Mouse (Mus musculus) spleen, adult 2 months (tissue): ENCODE results near the gene Spen.

Experiments
- CTCF ChIP-seq: fragments of 200-500 bp; IDR thresholded peaks from 2 replicates; pipeline ENCODE4 v1.5.1; 2011; ENCODE audit warnings: mild to moderate bottlenecking, inconsistent platforms; ENCODE audit not compliant: insufficient read depth, insufficient read length, insufficient replicate concordance; ENCODE audit errors: extremely low read depth
- POLR2A ChIP-seq: fragments of 200-500 bp; IDR thresholded peaks from 2 replicates; pipeline ENCODE4 v1.6.1; 2011; ENCODE audit warnings: low read depth, low read length, inconsistent platforms

DNA sequence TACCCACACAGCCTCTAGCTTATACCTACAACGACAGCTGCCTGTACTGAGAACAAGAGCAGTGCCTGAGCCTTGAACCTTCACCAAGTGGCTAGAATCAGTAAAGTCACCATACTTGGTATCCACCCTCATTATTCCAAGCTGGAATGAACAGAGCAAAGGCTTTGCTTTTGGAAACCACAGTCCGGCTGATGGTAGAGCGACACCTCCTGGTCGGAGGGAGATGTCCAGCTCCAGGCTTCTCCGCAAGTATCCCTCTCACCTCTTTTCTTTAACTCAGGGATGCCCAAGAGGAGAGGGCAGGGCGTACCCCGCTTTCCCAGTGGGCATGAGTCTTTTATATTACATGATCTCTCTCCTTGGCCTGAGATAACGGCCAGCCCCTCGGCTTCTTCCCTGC, 108.5 kb downstream of the Spen start:
- TF ChIP-seq POLR2A (no peak), CTCF (peak; percentile 41; the same call in 1 of the 2 replicates)
